Mouse (Mus musculus) liver, postnatal 0 days (tissue): ENCODE data around the gene Pafah1b3. TPM values are rescaled to one million over a fixed set of nuclear protein-coding genes. Genes with fewer than 3 reads are reported as not detected.
A peak's percentile ranks its signal among the peaks of the same experiment; 100 is the strongest.

Experiments
- ATAC-seq: fragments of 200-750 bp; cut with Nextera tagmentation; 2 replicates; pipeline ENCODE4 v1.8.0; 2017; ENCODE audit warnings: mild to moderate bottlenecking, moderate library complexity
- DNase-seq: peaks from one replicate; pipeline ENCODE4 v3.0.0-alpha.2; 2016
- H3K27ac ChIP-seq: fragments of 300-500 bp; sonication (generic); 2 replicates; pipeline ENCODE4 v1.5.1; 2014; ENCODE audit warnings: antibody characterized with exemption, moderate library complexity, mild to moderate bottlenecking, low read depth
- H3K27me3 ChIP-seq: fragments of 300-500 bp; sonication (generic); 2 replicates; pipeline ENCODE4 v1.6.1; 2014; ENCODE audit warnings: low read length, control low read depth, mixed read lengths; ENCODE audit not compliant: insufficient read depth
- H3K36me3 ChIP-seq: fragments of 300-500 bp; sonication (generic); replicated peaks from 2 replicates; pipeline ENCODE4 v1.6.1; 2014; ENCODE audit warnings: mild to moderate bottlenecking, control low read depth, low read length, moderate library complexity, mixed read lengths; ENCODE audit not compliant: insufficient read depth
- H3K4me1 ChIP-seq: fragments of 300-500 bp; sonication (generic); 2 replicates; pipeline ENCODE4 v1.6.1; 2014; ENCODE audit warnings: antibody characterized with exemption, mild to moderate bottlenecking, control low read depth; ENCODE audit not compliant: insufficient read depth
- H3K4me2 ChIP-seq: fragments of 300-500 bp; sonication (generic); 2 replicates; pipeline ENCODE4 v1.6.1; 2014; ENCODE audit warnings: low read depth, mild to moderate bottlenecking, low read length, moderate library complexity, mixed read lengths
- H3K4me3 ChIP-seq: fragments of 300-500 bp; sonication (generic); 2 replicates; pipeline ENCODE4 v1.5.1; 2014; ENCODE audit warnings: low read depth, low read length
- H3K9ac ChIP-seq: fragments of 300-500 bp; sonication (generic); replicated peaks from 2 replicates; pipeline ENCODE4 v1.6.1; 2014; ENCODE audit warnings: mild to moderate bottlenecking, moderate library complexity
- H3K9me3 ChIP-seq: fragments of 300-500 bp; sonication (generic); 2 replicates; pipeline ENCODE4 v1.6.1; 2016; ENCODE audit warnings: mild to moderate bottlenecking, control low read depth, low read length, mixed read lengths
- CTCF ChIP-seq: sonication (generic); IDR thresholded peaks from 2 replicates; pipeline ENCODE4 v1.5.1; 2016; ENCODE audit warnings: antibody characterized with exemption, low read depth
- EP300 ChIP-seq: IDR thresholded peaks from 2 replicates; pipeline ENCODE4 v1.6.1; 2016; ENCODE audit warnings: antibody characterized with exemption, low read depth, mild to moderate bottlenecking
- WGBS: fragments of 180-500 bp; shearing (Covaris S2); extraction: QIAGEN DNeasy Blood & Tissue Kit; methylation state at CpG from one replicate; pipeline ENCODE4 v1.1.7; 2014; ENCODE audit not compliant: insufficient replicate concordance; 5-methylcytosine and 5-hydroxymethylcytosine counted together
- polyA plus RNA-seq: library from polyadenylated mRNA; unstranded; fragments of >200 nt; fragmentation: Nextera tagmentation; extraction: Ambion mirVana; gene quantifications from 2 replicates; pipeline ENCODE4 v1.2.1, GENCODE M21; 2015

Gene Pafah1b3
- polyA plus RNA-seq, 1 experiment from 2014 or later = 25.4 TPM

GRCm38 (mm10) chr7:25248846-25249313, 48.9 kb downstream of the Pafah1b3 start:
- no peak for DNase-seq
- under 1% methylated on average over 23 of the region's 25 CpGs for WGBS

GRCm38 (mm10) chr7:25248018-25248647, 49.7 kb downstream of the Pafah1b3 start:
- Histone ChIP-seq H3K27ac (peak overlapping the region; percentile 97), H3K4me3 (peak overlapping the region; percentile 74), H3K36me3 (peaks cover 19% of the 10 kb centered on the region; the same call in 1 of the 2 replicates), H3K27me3 (no peaks in the 10 kb centered on the region), H3K4me1 (peaks cover 41% of the 10 kb centered on the region), H3K4me2 (peak overlapping the region; percentile 88), H3K9ac (peak overlapping the region; percentile 91), H3K9me3 (no peaks in the 10 kb centered on the region)
- ATAC-seq = no peak
- DNase-seq = peak; percentile 44
- TF ChIP-seq CTCF (no peak), EP300 (no peak)
- 5% methylated on average over 18 of the region's 18 CpGs for WGBS

More at GRCm38 (mm10) chr7:25248846-25249313, 48.9 kb downstream of the Pafah1b3 start:
- Histone ChIP-seq H3K4me2 (peak overlapping the region; percentile 88), H3K9ac (peak overlapping the region; percentile 91), H3K27me3 (no peaks in the 10 kb centered on the region), H3K36me3 (peaks cover 17% of the 10 kb centered on the region; the same call in 1 of the 2 replicates), H3K9me3 (no peaks in the 10 kb centered on the region), H3K4me1 (peaks cover 41% of the 10 kb centered on the region), H3K4me3 (peak overlapping the region; percentile 74), H3K27ac (peak overlapping the region; percentile 97)
- ATAC-seq = peak; percentile 5
- no peak for TF ChIP-seq EP300
- no peak for TF ChIP-seq CTCF

DNA sequence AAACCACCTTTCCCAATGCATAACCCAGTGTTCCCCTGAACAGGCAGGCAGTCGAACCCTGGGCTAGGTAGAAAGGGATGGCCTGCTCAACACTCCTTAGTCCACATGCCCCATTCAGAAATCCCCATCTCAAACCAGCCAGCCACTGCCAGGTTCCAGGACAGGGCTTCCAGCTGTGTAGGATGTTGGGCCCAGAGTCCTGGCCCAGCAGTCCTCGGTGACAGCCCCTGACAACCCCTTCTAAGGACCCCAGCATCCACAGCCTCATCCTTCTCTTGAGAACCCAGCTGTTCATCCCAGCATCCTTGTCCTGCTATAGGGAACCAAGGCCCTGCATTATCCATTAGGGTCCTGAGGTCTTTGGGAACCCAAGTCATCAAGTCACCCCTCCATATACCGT, 50.3 kb downstream of the Pafah1b3 start:
- no peak for TF ChIP-seq CTCF
- no peak for TF ChIP-seq EP300
- peaks cover 20% of the 10 kb centered on the region; the same call in 1 of the 2 replicates for H3K36me3 ChIP-seq
- 0 out of 2 replicates have a peak overlapping the region, but pooled peaks have one; percentile 30 for H3K27ac ChIP-seq
- H3K4me1 ChIP-seq = peaks cover 41% of the 10 kb centered on the region
- peak overlapping the region; percentile 88 for H3K4me2 ChIP-seq
- WGBS = 28% methylated on average over 3 of the region's 3 CpGs
- peak overlapping the region; percentile 74; the same call in 1 of the 2 replicates for H3K4me3 ChIP-seq
- peak overlapping the region; percentile 91; the same call in 1 of the 2 replicates for H3K9ac ChIP-seq
- no peaks in the 10 kb centered on the region for H3K27me3 ChIP-seq
- ATAC-seq = no peak
- no peak for DNase-seq
- no peaks in the 10 kb centered on the region for H3K9me3 ChIP-seq

GRCm38 (mm10) chr7:25246759-25247137, 51.0 kb downstream of the Pafah1b3 start:
- Histone ChIP-seq H3K9me3 (no peaks in the 10 kb centered on the region), H3K27ac (0 out of 2 replicates have a peak overlapping the region, but pooled peaks have one; percentile 18), H3K4me3 (no peak overlapping the region), H3K36me3 (peaks cover 20% of the 10 kb centered on the region; the same call in 1 of the 2 replicates), H3K4me1 (peaks cover 39% of the 10 kb centered on the region), H3K4me2 (peak overlapping the region; percentile 88), H3K27me3 (no peaks in the 10 kb centered on the region), H3K9ac (no peak overlapping the region)
- TF ChIP-seq CTCF = no peak
- no peak for TF ChIP-seq EP300
- DNase-seq (peak; percentile 15), ATAC-seq (no peak)
- WGBS = 35% methylated on average over 4 of the region's 4 CpGs

DNA sequence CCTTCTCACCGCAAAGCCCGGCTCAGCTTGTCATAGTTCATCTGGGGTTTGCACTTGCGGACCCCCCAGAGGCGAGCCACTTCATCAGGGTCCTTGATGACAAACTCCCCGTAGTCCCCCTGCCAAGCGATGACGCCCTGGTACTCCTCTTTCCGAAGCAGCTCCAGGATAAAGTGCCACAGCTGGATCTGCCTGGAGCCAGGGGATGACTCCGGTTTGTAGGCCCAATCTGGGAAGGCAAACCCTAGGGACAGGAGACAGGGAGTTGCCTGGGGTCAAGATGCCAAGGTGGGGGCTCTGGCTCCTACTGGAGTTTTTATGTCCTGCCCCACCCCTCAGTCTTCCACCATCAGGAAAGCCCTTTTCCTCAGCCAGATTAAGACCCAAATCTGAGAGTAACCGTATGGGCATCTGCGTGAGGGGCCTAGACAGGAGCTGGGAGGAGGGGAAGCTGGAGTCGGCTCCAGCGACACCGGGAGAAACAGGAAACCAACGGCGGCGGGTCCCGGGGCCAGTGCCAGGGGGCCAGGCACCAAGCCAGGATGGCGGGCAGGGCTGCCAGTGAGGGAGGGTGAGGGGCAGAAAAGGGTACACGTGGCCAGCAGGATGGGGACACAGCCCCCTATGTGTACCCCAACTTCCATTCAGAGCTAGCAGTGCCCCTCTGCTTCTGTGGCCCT, 51.6 kb downstream of the Pafah1b3 start:
- 59% methylated on average over 20 of the region's 20 CpGs for WGBS

More for the DNA sequence above, 51.6 kb downstream of the Pafah1b3 start:
- H3K4me3 ChIP-seq = no peak overlapping the region
- H3K9ac ChIP-seq = no peak overlapping the region; the same call in 1 of the 2 replicates
- H3K9me3 ChIP-seq = no peaks in the 10 kb centered on the region
- DNase-seq (peak; percentile 36), ATAC-seq (no peak)
- peaks cover 20% of the 10 kb centered on the region; the same call in 1 of the 2 replicates for H3K36me3 ChIP-seq
- H3K4me1 ChIP-seq = peaks cover 34% of the 10 kb centered on the region
- H3K4me2 ChIP-seq = no peak overlapping the region
- peak overlapping the region; percentile 22; the same call in 1 of the 2 replicates for H3K27ac ChIP-seq
- no peaks in the 10 kb centered on the region for H3K27me3 ChIP-seq
- TF ChIP-seq EP300 (no peak), CTCF (no peak)

Other genes with a start within 250 kb of the Pafah1b3 start
- gene Grik5, start 225.6 kb downstream of the Pafah1b3 start, polyA plus RNA-seq = 0.69 and 0.76 TPM in 2 replicates
- 9.4 and 10.8 TPM in 2 replicates for gene Zfp574, start 225.4 kb downstream of the Pafah1b3 start, polyA plus RNA-seq
- gene Pou2f2, start 118.3 kb downstream of the Pafah1b3 start, polyA plus RNA-seq = 2.0 and 2.9 TPM in 2 replicates
- gene Dedd2, start 77.4 kb downstream of the Pafah1b3 start, polyA plus RNA-seq = 19.2 and 21.1 TPM in 2 replicates
- gene Zfp526, start 76.6 kb downstream of the Pafah1b3 start, polyA plus RNA-seq = 1.0 and 1.2 TPM in 2 replicates
- gene Gsk3a, start 60.1 kb downstream of the Pafah1b3 start, polyA plus RNA-seq = 4.3 and 5.1 TPM in 2 replicates
- 4.6 and 5.2 TPM in 2 replicates for gene Erf, start 47.2 kb downstream of the Pafah1b3 start, polyA plus RNA-seq
- 8.9 and 9.7 TPM in 2 replicates for gene Cic, start 30.3 kb downstream of the Pafah1b3 start, polyA plus RNA-seq
- not detected in 2 replicates for gene Prr19, start 3.4 kb upstream of the Pafah1b3 start, polyA plus RNA-seq
- gene Tmem145, start 8.1 kb upstream of the Pafah1b3 start, polyA plus RNA-seq = not detected in 2 replicates
- 0.58 and 0.81 TPM in 2 replicates for gene Megf8, start 19.2 kb upstream of the Pafah1b3 start, polyA plus RNA-seq
- not detected in 2 replicates for gene Cnfn, start 71.7 kb upstream of the Pafah1b3 start, polyA plus RNA-seq
- 5.2 and 5.5 TPM in 2 replicates for gene Lipe, start 100.7 kb upstream of the Pafah1b3 start, polyA plus RNA-seq
- not detected in 2 replicates for gene Cxcl17, start 114.9 kb upstream of the Pafah1b3 start, polyA plus RNA-seq
- 24.3 and 27.3 TPM in 2 replicates for gene Ceacam1, start 179.6 kb upstream of the Pafah1b3 start, polyA plus RNA-seq
- gene Ceacam2, start 241.9 kb upstream of the Pafah1b3 start, polyA plus RNA-seq = 0.08 TPM in 1 of 2 replicates, not detected in the other